Mouse (Mus musculus) CH12.LX (cell line): ENCODE results near the gene Pa2g4. TPM values are rescaled to one million over a fixed set of nuclear protein-coding genes. Genes with fewer than 3 reads are reported as not detected.
"Not testable (repeated sequence)": the region's sequence is repeated elsewhere in the genome, so short reads cannot be mapped to it uniquely, and the experiment has no call there.

Experiments used
- DNase-seq: peaks from one replicate; pipeline ENCODE4 v3.0.0-alpha.2; 2013; ENCODE audit errors: extremely low read depth
- H3K27ac ChIP-seq: 2 replicates; pipeline ENCODE4 v1.5.1; 2012; ENCODE audit warnings: low read depth, mild to moderate bottlenecking, control low read depth, moderate library complexity; ENCODE audit not compliant: insufficient read depth
- H3K27me3 ChIP-seq: replicated peaks from 2 replicates; pipeline ENCODE3; 2012; ENCODE audit warnings: inconsistent platforms
- H3K36me3 ChIP-seq, 2 experiments: replicated peaks in 1 of 2; 2 replicates each; pipeline versions ENCODE3 to v1.6.1; 2012; ENCODE audit warnings: inconsistent platforms in 1 of 2, low read length in 1 of 2, mild to moderate bottlenecking in 1 of 2, mixed read lengths in 1 of 2, moderate library complexity in 1 of 2; ENCODE audit not compliant: control insufficient read depth in 1 of 2, insufficient read depth in 1 of 2
- H3K4me1 ChIP-seq, 2 experiments: 2 replicates each; pipeline ENCODE4 v1.6.1; 2012; ENCODE audit warnings: inconsistent platforms in 1 of 2, moderate library complexity in 1 of 2; ENCODE audit not compliant: insufficient read depth in 2 of 2, control insufficient read depth in 1 of 2
- H3K4me2 ChIP-seq: 2 replicates; pipeline ENCODE4 v1.6.1; 2012; ENCODE audit warnings: low read depth, mild to moderate bottlenecking, control low read depth; ENCODE audit not compliant: poor library complexity, insufficient read depth, severe bottlenecking
- H3K4me3 ChIP-seq, 3 experiments: fragments of 150-350 bp in 1 of 3; sonication (generic) in 1 of 3; replicated peaks in 1 of 3; 2 replicates each; pipeline versions ENCODE3 to v1.5.1; 2011 to 2012; ENCODE audit warnings: low read depth in 2 of 3, low read length in 2 of 3, mild to moderate bottlenecking in 2 of 3, moderate library complexity in 2 of 3, control low read depth in 1 of 3, improper control_type of control experiment in 1 of 3, inconsistent platforms in 1 of 3, mixed read lengths in 1 of 3; ENCODE audit not compliant: poor library complexity in 1 of 3
- H3K79me2 ChIP-seq: replicated peaks from 2 replicates; pipeline ENCODE4 v1.6.1; 2012; ENCODE audit warnings: mild to moderate bottlenecking, moderate library complexity; ENCODE audit not compliant: control insufficient read depth, poor library complexity, insufficient read depth, severe bottlenecking; ENCODE audit errors: extremely low read depth
- H3K9ac ChIP-seq: 2 replicates; pipeline ENCODE4 v1.6.1; 2012; ENCODE audit warnings: low read depth, mild to moderate bottlenecking, control low read depth, moderate library complexity; ENCODE audit not compliant: insufficient read depth
- H3K9me3 ChIP-seq: replicated peaks from 2 replicates; pipeline ENCODE3; 2012; ENCODE audit warnings: low read length, inconsistent platforms, mixed read lengths
- BHLHE40 ChIP-seq: IDR thresholded peaks from 2 replicates; pipeline ENCODE4 v1.6.1; 2011; ENCODE audit warnings: mild to moderate bottlenecking, low read depth, low read length, improper control_type of control experiment
- CHD1 ChIP-seq: IDR thresholded peaks from 2 replicates; pipeline ENCODE4 v1.6.1; 2012; ENCODE audit warnings: low read depth, low read length, improper control_type of control experiment, inconsistent platforms
- CHD2 ChIP-seq: IDR thresholded peaks from 2 replicates; pipeline ENCODE4 v1.6.1; 2011; ENCODE audit warnings: low read length, improper control_type of control experiment
- CTCF ChIP-seq, 2 experiments: IDR thresholded peaks in 1 of 2; conservative IDR thresholded peaks in 1 of 2; 2 replicates each; pipeline ENCODE4 v1.5.1; 2011 to 2012; ENCODE audit warnings: low read depth in 2 of 2, low read length in 2 of 2, improper control_type of control experiment in 1 of 2, inconsistent platforms in 1 of 2, mild to moderate bottlenecking in 1 of 2, moderate library complexity in 1 of 2
- GABPA ChIP-seq: IDR thresholded peaks from 2 replicates; pipeline ENCODE4 v1.6.1; 2012; ENCODE audit warnings: low read depth, low read length, improper control_type of control experiment, inconsistent platforms; ENCODE audit not compliant: insufficient replicate concordance
- HCFC1 ChIP-seq: IDR thresholded peaks from 2 replicates; pipeline ENCODE4 v1.6.1; 2012; ENCODE audit warnings: low read depth, mild to moderate bottlenecking, inconsistent platforms, low read length, improper control_type of control experiment
- IRF4 ChIP-seq: IDR thresholded peaks from 2 replicates; pipeline ENCODE4 v1.6.1; 2014; ENCODE audit warnings: low read depth, mild to moderate bottlenecking, inconsistent platforms, low read length, improper control_type of control experiment
- JUN ChIP-seq: IDR thresholded peaks from 2 replicates; pipeline ENCODE4 v1.6.1; 2011; ENCODE audit warnings: low read depth, mild to moderate bottlenecking, low read length, improper control_type of control experiment, moderate library complexity; ENCODE audit not compliant: insufficient read depth
- MAFK ChIP-seq: IDR thresholded peaks from 2 replicates; pipeline ENCODE4 v1.6.1; 2011; ENCODE audit warnings: low read length, improper control_type of control experiment; ENCODE audit not compliant: insufficient replicate concordance
- MAZ ChIP-seq: IDR thresholded peaks from 2 replicates; pipeline ENCODE4 v1.6.1; 2012; ENCODE audit warnings: low read depth, mild to moderate bottlenecking, inconsistent platforms, low read length, improper control_type of control experiment, moderate library complexity
- MEF2A ChIP-seq: IDR thresholded peaks from 2 replicates; pipeline ENCODE4 v1.6.1; 2014; ENCODE audit warnings: low read depth, mild to moderate bottlenecking, inconsistent platforms, low read length, improper control_type of control experiment, borderline replicate concordance
- MYC ChIP-seq: IDR thresholded peaks from 2 replicates; pipeline ENCODE4 v1.6.1; 2011; ENCODE audit warnings: low read depth, mild to moderate bottlenecking, improper control_type of control experiment, low read length
- NELFE ChIP-seq: IDR thresholded peaks from 2 replicates; pipeline ENCODE4 v1.6.1; 2011; ENCODE audit warnings: low read depth, low read length, improper control_type of control experiment
- NRF1 ChIP-seq: IDR thresholded peaks from 2 replicates; pipeline ENCODE4 v1.6.1; 2014; ENCODE audit warnings: low read depth, mild to moderate bottlenecking, inconsistent platforms, low read length, improper control_type of control experiment, moderate library complexity
- PAX5 ChIP-seq: IDR thresholded peaks from 2 replicates; pipeline ENCODE4 v1.6.1; 2012; ENCODE audit warnings: low read length, inconsistent platforms, mixed read lengths
- POLR2AphosphoS2 ChIP-seq: IDR thresholded peaks from 2 replicates; pipeline ENCODE4 v1.6.1; 2011; ENCODE audit warnings: low read depth, low read length, improper control_type of control experiment
- RAD21 ChIP-seq: IDR thresholded peaks from 2 replicates; pipeline ENCODE4 v1.6.1; 2011; ENCODE audit warnings: low read depth, mild to moderate bottlenecking, low read length, improper control_type of control experiment, moderate library complexity
- RCOR1 ChIP-seq: conservative IDR thresholded peaks from 2 replicates; pipeline ENCODE4 v1.6.1; 2012; ENCODE audit warnings: low read depth, mild to moderate bottlenecking, inconsistent platforms, low read length, improper control_type of control experiment
- SIN3A ChIP-seq: IDR thresholded peaks from 2 replicates; pipeline ENCODE4 v1.6.1; 2012; ENCODE audit warnings: low read length, improper control_type of control experiment, inconsistent platforms
- SMC3 ChIP-seq: IDR thresholded peaks from 2 replicates; pipeline ENCODE4 v1.6.1; 2011; ENCODE audit warnings: low read depth, low read length, improper control_type of control experiment
- TBP ChIP-seq: conservative IDR thresholded peaks from 2 replicates; pipeline ENCODE4 v1.6.1; 2011; ENCODE audit warnings: low read depth, low read length, improper control_type of control experiment
- TCF12 ChIP-seq: IDR thresholded peaks from 2 replicates; pipeline ENCODE4 v1.6.1; 2014; ENCODE audit warnings: low read depth, mild to moderate bottlenecking, inconsistent platforms, low read length, improper control_type of control experiment
- ZC3H11A ChIP-seq: IDR thresholded peaks from 2 replicates; pipeline ENCODE4 v1.6.1; 2012; ENCODE audit warnings: low read depth, mild to moderate bottlenecking, inconsistent platforms, low read length, improper control_type of control experiment
- ZKSCAN1 ChIP-seq: IDR thresholded peaks from 2 replicates; pipeline ENCODE4 v1.6.1; 2012; ENCODE audit warnings: low read depth, inconsistent platforms, low read length, improper control_type of control experiment, borderline replicate concordance
- ZMIZ1 ChIP-seq: IDR thresholded peaks from 2 replicates; pipeline ENCODE4 v1.6.1; 2012; ENCODE audit warnings: low read depth, mild to moderate bottlenecking, inconsistent platforms, low read length, improper control_type of control experiment
- ZNF384 ChIP-seq: IDR thresholded peaks from 2 replicates; pipeline ENCODE4 v1.6.1; 2012; ENCODE audit warnings: low read depth, low read length, improper control_type of control experiment, inconsistent platforms
- dilution Hi-C: fragments of 300-500 bp; cut with MboI; formaldehyde crosslinking; loops from 2 replicates; pipeline ENCODE4 v1.14.3; 2020; ENCODE audit warnings: low sequenced_read_pairs; ENCODE audit not compliant: extremely low pct_unique_long_range_greater_than_20kb, extremely low pct_ligation_motif_present
- in situ Hi-C: fragments of 300-500 bp; cut with MboI; formaldehyde crosslinking; loops from 3 replicates; pipeline ENCODE4 v1.14.3; 2019; ENCODE audit warnings: low sequenced_read_pairs, low pct_ligation_motif_present, low pct_unique_long_range_greater_than_20kb, mixed read lengths
- polyA plus RNA-seq: library from polyadenylated mRNA; unstranded; fragments of >175 nt; gene quantifications from 2 replicates; pipeline ENCODE4 v1.2.1, GENCODE M21; 2012; ENCODE audit warnings: low read depth; ENCODE audit not compliant: insufficient read length
- total RNA-seq, 2 experiments: library from RNA; depleted of rRNA; stranded (reverse); fragments of 300-350 nt in 1 of 2; fragments of >200 nt in 1 of 2; gene quantifications; 2 replicates each; pipeline ENCODE4 v1.2.3; 2012 to 2014

The Pa2g4 gene
- total and polyA plus RNA-seq, 3 experiments: 129 to 550 (median 133) TPM

DNA sequence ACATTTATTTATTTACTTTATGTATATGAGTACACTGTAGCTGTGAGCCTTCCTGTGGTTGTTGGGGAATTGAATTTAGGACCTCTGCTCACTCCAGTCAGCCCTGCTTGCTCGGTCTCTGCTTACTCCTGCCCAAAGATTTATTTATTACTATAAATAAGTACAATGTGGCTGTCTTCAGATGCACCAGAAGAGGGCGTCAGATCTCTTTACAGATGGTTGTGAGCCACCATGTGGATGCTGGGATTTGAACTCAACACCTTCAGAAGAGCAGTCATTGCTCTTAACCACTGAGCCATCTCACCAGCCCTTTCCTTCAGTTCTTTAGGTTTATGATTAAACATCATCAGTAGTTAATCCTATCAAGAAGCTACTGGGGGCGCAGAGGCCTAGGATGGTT is 49.1 kb upstream of the Pa2g4 start:
- Histone ChIP-seq H3K4me2 (no peak overlapping the region), H3K79me2 (no peaks in the 10 kb centered on the region), H3K36me3 (no peaks in the 10 kb centered on the region), H3K9ac (no peak overlapping the region), H3K4me1 (peaks cover 3 to 26% of the 10 kb centered on the region in 2 experiments; a peak in 3 of 4 replicates), H3K27me3 (no peaks in the 10 kb centered on the region), H3K9me3 (no peaks in the 10 kb centered on the region), H3K4me3 (no peak overlapping the region), H3K27ac (no peak overlapping the region)
- no peak for TF ChIP-seq MAZ
- 0 out of 2 replicates have a peak, but pooled peaks have one; percentile 40 for TF ChIP-seq MYC
- peak; percentile 31 for TF ChIP-seq SMC3
- TF ChIP-seq CTCF (conservative IDR thresholded peaks at IDR 0.05 in 1 of 2, IDR thresholded peaks at IDR 0.05 in 1 of 2; ENCODE audit: low read depth in 2 of 2, low read length in 2 of 2): peak in 1 of 2 experiments; percentile 52; a peak in 2 of 4 replicates
- peak; percentile 39 for TF ChIP-seq RAD21
- dilution Hi-C loops: no loop called here
- in situ Hi-C loops: no loop called here
- DNase-seq: no peak

- H3K36me3 ChIP-seq, dilution Hi-C loops, H3K4me3 ChIP-seq, H3K27me3 ChIP-seq, H3K4me2 ChIP-seq, DNase-seq, H3K9ac ChIP-seq, in situ Hi-C loops, H3K9me3 ChIP-seq, H3K79me2 ChIP-seq, H3K27ac ChIP-seq: not testable (repeated sequence)
- peaks cover 0 to 21% of the 10 kb centered on the region in 2 experiments; a peak in 2 of 4 replicates for H3K4me1 ChIP-seq
Measured at GRCm38 (mm10) chr10:128613820-128614219, 48.0 kb upstream of the Pa2g4 start.

- in situ Hi-C loops: no loop called here
- H3K9ac ChIP-seq: peak overlapping the region; percentile 46; the same call in 1 of the 2 replicates
- H3K36me3 ChIP-seq: no peaks in the 10 kb centered on the region
- peak overlapping the region; percentile 8 to 62 (median 45) for H3K4me3 ChIP-seq
- H3K9me3 ChIP-seq: no peaks in the 10 kb centered on the region
- peak overlapping the region; percentile 95 for H3K4me2 ChIP-seq
- no peak overlapping the region for H3K27ac ChIP-seq
- no peak for DNase-seq
- peaks cover 0 to 14% of the 10 kb centered on the region in 2 experiments; a peak in 2 of 4 replicates for H3K4me1 ChIP-seq
- dilution Hi-C loops: no loop called here
- H3K79me2 ChIP-seq: no peaks in the 10 kb centered on the region
- H3K27me3 ChIP-seq: no peaks in the 10 kb centered on the region
- no peak for TF ChIP-seq MAFK
- TF ChIP-seq CHD2: no peak
- TF ChIP-seq HCFC1: no peak
- TF ChIP-seq SMC3: peak; percentile 3; the same call in 1 of the 2 replicates
- peak; percentile 83; the same call in 1 of the 2 replicates for TF ChIP-seq MYC
- TF ChIP-seq ZKSCAN1: no peak
- TF ChIP-seq ZMIZ1: no peak
- no peak for TF ChIP-seq NRF1
- TF ChIP-seq IRF4: no peak
- no peak for TF ChIP-seq GABPA
- TF ChIP-seq ZC3H11A: no peak
- TF ChIP-seq BHLHE40: no peak
- no peak for TF ChIP-seq RAD21
- TF ChIP-seq MAZ: no peak
- no peak for TF ChIP-seq JUN
- no peak for TF ChIP-seq TCF12
- no peak for TF ChIP-seq POLR2AphosphoS2
- peak; percentile 71; the same call in 1 of the 2 replicates for TF ChIP-seq TBP
- TF ChIP-seq MEF2A: no peak
- no peak for TF ChIP-seq ZNF384
- no peak for TF ChIP-seq CHD1
- TF ChIP-seq NELFE: no peak
- no peak for TF ChIP-seq PAX5
- no peak for TF ChIP-seq RCOR1
- TF ChIP-seq SIN3A: no peak
Measured at GRCm38 (mm10) chr10:128613154-128613440, 47.3 kb upstream of the Pa2g4 start.
